Mouse (Mus musculus): ENCODE results near the gene Rbpms2. TPM values are rescaled to one million over a fixed set of nuclear protein-coding genes. Genes with fewer than 3 reads are reported as not detected.
"Not testable (repeated sequence)": the region's sequence is repeated elsewhere in the genome, so short reads cannot be mapped to it uniquely, and the experiment has no call there.

Gene Rbpms2
- polyA plus RNA-seq, 1 experiment, result 27.7 TPM

DNA sequence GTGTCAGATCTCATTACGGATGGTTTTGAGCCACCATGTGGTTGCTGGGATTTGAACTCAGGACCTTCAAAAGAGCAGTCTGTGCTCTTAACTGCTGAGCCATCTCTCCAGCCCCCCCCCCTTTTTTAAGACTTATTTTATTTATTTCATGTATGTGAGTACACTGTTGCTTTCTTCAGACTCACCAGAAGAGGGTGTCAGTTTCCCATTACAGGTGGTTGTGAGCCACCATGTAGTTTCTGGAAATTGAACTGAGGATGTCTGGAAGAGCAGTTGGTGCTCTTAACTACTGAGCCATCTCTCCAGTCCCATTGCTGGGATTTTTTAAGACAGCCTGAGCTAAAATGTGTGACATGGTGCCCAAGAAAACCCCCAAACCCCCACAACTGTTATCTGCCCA is 22.5 kb downstream of the Rbpms2 start:
- not testable (repeated sequence) for DNase-seq (ENCODE audit: low read depth, low spot score)
- 89% methylated on average over 1 of the region's 1 CpGs for WGBS

DNA sequence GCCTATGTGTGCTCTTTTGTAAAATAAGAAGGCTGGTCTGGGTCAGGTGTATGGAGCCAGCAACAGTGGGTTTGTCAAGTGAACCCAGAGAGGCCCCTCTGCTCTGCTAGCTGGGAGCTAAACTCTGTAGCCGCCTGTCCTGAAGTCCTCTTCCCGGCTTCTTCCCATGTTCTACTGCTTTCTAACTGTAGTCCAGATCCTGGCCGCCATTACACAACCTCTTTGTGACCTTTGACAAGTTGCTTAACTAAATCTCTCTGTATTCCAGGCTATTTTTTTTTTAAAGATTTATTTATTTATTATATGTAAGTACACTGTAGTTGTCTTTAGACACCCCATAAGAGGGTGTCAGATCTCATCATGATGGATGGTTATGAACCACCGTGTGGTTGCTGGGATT is 24.3 kb downstream of the Rbpms2 start:
- 93% methylated on average over 4 of the region's 4 CpGs for WGBS
- DNase-seq (ENCODE audit: low read depth, low spot score), result no peak

- 49% methylated on average over 3 of the region's 3 CpGs for WGBS
- DNase-seq (ENCODE audit: low read depth, low spot score), result no peak
Observed at GRCm38 (mm10) chr9:65654700-65655237, 25.3 kb downstream of the Rbpms2 start.

DNA sequence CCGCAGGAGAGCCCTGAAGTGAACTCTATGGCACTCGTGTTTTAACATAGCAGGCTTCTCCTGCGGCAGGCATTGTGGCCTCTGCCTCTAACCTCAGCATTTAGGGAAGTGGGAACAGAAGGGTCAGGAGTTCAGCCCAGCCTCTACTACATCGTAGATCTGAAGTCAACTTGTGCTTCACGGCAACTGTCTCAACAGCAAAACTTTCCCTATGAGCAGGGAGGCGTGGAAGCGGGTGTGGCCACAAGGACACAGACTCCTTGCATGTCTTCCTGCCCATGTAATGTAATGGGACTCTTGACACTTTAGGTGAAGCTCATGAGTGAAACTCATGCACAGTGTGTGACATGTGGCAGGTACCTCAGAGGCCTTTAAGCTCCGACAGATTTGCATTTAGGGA is 26.1 kb downstream of the Rbpms2 start:
- DNase-seq (ENCODE audit: low read depth, low spot score), result no peak
- 41% methylated on average over 8 of the region's 8 CpGs for WGBS

GRCm38 (mm10) chr9:65657218-65657617 is 27.8 kb downstream of the Rbpms2 start:
- 77% methylated on average over 3 of the region's 3 CpGs for WGBS
- no peak for DNase-seq (ENCODE audit: low read depth, low spot score)

DNA sequence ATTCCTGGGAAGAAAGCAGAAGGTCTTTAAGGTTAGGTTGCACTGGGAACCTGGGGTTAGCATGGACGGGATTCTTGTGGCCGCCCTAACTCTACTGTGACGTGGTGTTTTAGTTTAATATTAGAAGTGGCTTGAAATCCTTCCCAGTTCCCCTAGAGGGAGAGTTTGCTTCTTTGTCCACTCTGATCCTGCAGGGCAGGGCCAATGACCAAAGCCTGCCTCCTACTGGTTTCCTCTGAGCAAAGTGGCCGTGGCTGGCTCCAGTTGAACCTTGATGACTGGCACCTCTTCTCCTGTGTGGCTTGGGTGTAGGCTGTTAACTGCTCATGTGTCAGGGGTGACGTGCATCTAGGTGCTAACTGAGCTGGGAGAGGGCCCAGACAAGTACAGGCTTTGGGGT is 31.6 kb downstream of the Rbpms2 start:
- 68% methylated on average over 5 of the region's 5 CpGs for WGBS

DNA sequence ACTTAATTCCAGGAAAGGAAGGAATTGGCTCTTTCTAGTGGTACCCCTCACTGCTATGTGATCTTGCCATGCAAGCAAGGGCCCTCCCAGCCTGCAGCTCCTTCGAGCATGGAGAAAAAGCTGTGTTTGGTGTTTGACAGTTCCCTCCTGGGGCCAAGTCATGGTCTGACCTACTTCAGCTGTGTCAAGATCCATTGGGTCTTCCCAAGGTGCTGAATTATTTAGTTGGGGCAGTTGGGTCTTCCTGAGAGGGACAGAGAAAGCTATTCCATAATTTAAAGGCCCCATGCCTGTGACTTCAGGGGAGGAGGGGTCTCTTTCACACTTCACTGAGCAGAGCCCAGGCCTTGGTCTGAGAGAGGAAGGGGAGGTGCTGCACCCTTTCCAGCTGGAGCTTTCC is 32.0 kb downstream of the Rbpms2 start:
- no peak for DNase-seq (ENCODE audit: low read depth, low spot score)
- 70% methylated on average over 1 of the region's 1 CpGs for whole genome bisulfite sequencing

More for the DNA sequence above, 31.6 kb downstream of the Rbpms2 start:
- no peak for DNase-seq (ENCODE audit: low read depth, low spot score)

DNA sequence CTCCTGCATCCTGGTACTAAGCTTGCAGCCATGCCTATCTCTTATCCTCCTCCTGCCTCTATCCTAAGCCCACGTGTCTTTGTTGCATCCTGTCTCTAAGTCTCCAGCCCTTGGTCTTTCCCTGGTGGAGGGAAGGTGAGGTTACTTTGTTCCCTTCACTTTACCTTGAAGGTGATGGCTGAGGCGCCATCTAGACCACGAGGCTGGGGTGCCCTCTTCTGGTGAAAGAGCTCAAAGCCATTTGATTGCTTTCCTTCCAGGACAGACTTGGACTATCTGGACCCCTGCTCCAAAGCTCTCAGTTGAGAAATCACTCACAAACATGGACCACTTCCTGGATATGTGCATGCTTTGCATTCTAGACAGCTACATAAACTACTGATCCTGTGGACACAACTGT is 34.7 kb downstream of the Rbpms2 start:
- WGBS, result 0% methylated on average over 3 of the region's 3 CpGs
- DNase-seq (ENCODE audit: low read depth, low spot score), result no peak

DNA sequence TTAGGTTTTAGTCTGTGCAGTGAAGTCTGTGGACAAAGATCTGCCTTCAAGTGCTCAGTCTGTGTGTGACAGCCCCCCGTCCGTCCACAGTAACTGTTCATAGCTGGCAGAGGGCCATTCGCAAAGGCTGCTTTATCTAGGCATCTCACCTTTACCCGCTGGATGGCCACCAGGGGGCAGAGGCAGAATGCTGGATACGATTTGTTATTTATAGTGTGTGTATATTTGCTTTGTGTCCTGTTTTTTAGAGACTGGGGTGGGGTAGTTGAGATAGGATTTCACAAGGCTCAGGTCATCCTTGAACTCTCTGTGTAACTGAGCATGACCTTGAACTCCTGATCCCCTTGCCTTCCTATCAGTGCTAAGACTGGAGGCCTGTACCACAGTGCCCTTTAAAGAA is 36.6 kb downstream of the Rbpms2 start:
- WGBS, result 2% methylated on average over 5 of the region's 5 CpGs
- DNase-seq (ENCODE audit: low read depth, low spot score), result no peak

DNA sequence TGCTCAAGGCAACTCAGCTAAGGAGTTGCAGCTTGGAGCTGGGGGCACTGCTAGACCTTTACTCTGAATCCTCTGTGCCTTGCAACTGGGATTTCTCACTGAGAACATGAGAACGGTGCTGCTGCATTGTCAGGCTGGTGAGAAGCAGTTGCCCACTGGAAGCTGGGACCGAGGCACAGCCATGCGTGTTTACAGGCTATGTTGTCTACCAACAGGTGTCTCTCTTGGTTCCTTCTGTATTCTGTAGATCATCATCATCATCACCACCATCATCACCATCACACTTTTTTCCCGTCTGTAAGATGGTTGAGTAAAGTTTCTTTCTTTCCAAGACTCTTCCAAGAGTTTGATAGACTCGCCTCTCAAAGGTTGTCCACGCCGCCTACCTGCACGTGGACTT is 38.3 kb downstream of the Rbpms2 start, which contains the start of gene Oaz2:
Oaz2 (plus strand) TSS at position 301 of the 400 bp plus-strand sequence.
- 94% methylated on average over 8 of the region's 8 CpGs for WGBS
- DNase-seq (ENCODE audit: low read depth, low spot score), result no peak

GRCm38 (mm10) chr9:65671431-65671931 is 42.0 kb downstream of the Rbpms2 start:
- WGBS, result 32% methylated on average over 9 of the region's 9 CpGs
- DNase-seq (ENCODE audit: low read depth, low spot score), result no peak

GRCm38 (mm10) chr9:65672996-65673395 is 43.5 kb downstream of the Rbpms2 start:
- DNase-seq (ENCODE audit: low read depth, low spot score), result no peak
- 62% methylated on average over 11 of the region's 11 CpGs for WGBS

DNA sequence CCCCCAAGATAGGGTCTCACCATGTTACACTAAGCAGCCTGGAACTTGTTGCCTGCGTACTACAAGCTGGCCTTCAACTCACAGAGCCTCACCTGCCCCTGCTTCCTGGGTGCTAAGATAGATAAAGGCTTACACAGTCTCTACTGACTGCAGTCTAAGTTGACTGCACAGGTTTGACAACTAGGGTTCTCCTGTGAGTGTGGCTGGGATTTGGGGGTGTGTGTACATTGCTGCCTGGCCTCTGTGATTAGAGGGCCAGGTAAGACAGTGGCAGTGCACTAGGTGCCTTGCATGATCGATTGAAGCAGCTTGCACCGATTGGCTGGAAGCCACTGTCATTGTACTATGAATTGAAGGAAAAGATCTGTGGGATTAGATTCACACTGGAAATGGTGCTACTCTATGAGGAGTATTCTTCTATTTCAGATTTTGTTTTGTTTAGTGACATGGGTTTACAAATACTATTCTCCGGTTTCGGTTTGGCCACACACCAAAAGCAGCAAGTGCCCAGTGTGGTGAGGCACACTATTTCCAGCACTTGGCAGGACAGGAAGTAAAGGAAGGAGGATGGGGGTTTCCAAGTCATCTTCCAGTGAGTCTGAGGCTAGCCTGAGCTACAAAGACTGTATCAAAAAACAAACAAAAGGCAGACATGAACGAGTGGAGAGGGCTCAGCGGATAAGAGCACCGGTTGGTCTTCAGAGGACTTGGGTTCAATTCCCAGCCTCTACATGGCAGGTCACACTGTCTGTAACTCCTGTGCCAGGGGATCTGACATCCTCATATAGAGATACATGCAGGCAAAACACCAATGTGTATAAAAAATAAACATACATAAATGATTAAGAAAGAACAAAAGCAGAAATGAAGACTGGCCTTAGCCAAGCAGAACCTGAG is 46.3 kb downstream of the Rbpms2 start:
- 51% methylated on average over 8 of the region's 8 CpGs for WGBS
- no peak for DNase-seq (ENCODE audit: low read depth, low spot score)

- peak; percentile 82 for DNase-seq (ENCODE audit: low read depth, low spot score)
- 2% methylated on average over 47 of the region's 51 CpGs for WGBS
Observed at GRCm38 (mm10) chr9:65676358-65677118, 47.1 kb downstream of the Rbpms2 start.

- 24% methylated on average over 3 of the region's 3 CpGs for WGBS
- DNase-seq (ENCODE audit: low read depth, low spot score), result no peak
Observed at GRCm38 (mm10) chr9:65677119-65677462, 47.6 kb downstream of the Rbpms2 start.

DNA sequence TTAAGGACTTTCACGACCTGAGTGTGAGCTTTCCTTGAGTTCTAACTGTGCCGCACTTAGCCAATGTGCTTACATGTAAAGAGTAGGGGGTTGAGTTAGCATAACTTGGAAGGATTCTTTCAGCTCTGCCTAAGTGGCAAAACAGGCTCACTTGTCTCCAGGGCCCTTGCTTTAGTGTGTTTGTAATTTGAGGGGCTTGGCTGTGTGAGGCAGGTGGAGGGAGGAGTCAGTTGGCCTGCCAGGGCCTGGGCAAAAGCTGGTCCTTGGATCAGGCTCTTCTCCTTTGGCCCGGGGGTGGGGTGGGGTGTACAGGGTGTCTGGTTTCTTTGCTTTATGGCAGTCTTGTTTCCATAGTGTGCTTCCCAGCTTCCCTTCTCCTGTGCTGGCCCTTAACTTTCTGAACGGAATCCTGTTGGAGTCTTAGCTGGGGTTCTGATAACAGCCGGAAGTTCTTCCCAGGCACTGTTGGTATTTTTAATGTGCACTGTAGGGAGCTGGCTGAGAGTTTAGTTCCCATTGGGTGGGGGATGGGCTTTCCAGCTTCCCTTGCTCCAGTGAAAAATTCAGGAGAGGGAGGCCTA is 49.8 kb downstream of the Rbpms2 start:
- WGBS, result 16% methylated on average over 5 of the region's 5 CpGs
- no peak for DNase-seq (ENCODE audit: low read depth, low spot score)

- WGBS, result 72% methylated on average over 4 of the region's 4 CpGs
- no peak for DNase-seq (ENCODE audit: low read depth, low spot score)
Observed at GRCm38 (mm10) chr9:65680938-65681633, 51.6 kb downstream of the Rbpms2 start.

DNA sequence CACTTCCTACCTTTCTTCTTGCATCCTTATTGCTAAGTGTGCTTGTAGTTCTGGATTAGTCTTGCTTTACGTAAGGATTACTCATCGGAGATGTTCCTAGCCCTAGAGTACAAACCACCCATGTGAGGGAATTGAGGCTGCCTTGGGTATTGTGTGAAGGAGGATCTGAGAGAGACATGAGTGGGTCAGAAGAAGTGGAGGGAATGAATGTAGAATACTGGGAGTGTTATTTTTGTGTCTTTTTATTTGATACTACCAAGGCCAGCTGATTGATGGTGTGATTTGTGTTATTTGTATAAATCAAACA is 52.1 kb downstream of the Rbpms2 start:
- WGBS, result 76% methylated on average over 2 of the region's 2 CpGs
- no peak for DNase-seq (ENCODE audit: low read depth, low spot score)

DNA sequence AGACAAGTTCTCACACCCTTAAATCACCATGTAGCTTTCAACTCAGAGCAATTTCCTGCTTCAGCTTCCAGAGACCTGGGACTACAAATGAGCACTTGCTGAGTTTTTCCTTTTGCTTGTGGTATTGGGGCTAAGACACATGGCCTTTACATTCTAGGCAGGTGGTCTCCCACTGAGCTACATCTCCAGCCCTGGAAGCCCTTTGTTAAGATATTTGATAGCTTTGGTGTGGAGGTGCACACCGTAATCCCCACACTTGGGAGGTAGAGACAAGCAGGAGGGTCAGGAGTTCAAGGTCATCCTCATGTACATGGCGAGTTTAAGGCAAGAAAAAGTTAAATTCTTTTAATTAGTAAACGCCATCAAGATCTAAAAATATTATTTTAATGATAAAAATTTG is 52.7 kb downstream of the Rbpms2 start:
- DNase-seq (ENCODE audit: low read depth, low spot score), result no peak
- 93% methylated on average over 3 of the region's 3 CpGs for WGBS

DNA sequence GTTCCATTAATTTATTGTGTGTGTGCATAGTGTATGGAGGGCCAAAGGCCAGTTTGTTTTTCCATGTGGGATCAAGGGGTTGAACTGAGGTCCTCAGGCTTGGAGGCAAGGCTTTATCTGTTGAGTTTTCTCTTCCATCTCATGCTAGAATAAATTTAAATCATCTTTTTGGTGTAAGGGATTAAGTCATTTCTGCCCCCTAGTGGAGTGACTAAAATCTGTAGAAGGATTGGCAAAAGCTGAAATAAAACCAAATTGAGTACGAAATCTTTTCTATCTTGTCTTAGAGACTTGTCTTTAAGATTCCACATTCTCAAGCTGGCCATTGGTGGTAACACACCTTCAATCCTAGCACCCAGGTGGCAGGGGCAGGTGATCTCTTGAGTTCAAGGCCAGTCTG is 53.5 kb downstream of the Rbpms2 start:
- 45% methylated on average over 1 of the region's 1 CpGs for WGBS
- DNase-seq (ENCODE audit: low read depth, low spot score), result no peak

Measured in large intestine, adult 2 months (tissue).